Mouse (Mus musculus): ENCODE results near the gene Fbxo34. TPM values are rescaled to one million over a fixed set of nuclear protein-coding genes. Genes with fewer than 3 reads are reported as not detected.

Gene Fbxo34
- total and polyA plus RNA-seq, 3 experiments = 11.1 to 25.9 (median 11.9) TPM

GRCm38 (mm10) chr14:47477711-47478110, 27.5 kb downstream of the Fbxo34 start:
- in situ Hi-C loops (cut with MboI; ENCODE audit: low pct_ligation_motif_present, low pct_unique_long_range_greater_than_20kb, low sequenced_read_pairs) (no loop called here), dilution Hi-C loops (cut with MboI; ENCODE audit: extremely low pct_ligation_motif_present, extremely low pct_unique_long_range_greater_than_20kb, low sequenced_read_pairs) (no loop called here)
- no peaks in the 10 kb centered on the region for H3K27me3 ChIP-seq (replicated peaks)
- peaks cover 2 to 40% of the 10 kb centered on the region in 2 experiments for H3K36me3 ChIP-seq (replicated peaks in 1 of 2; ENCODE audit: control insufficient read depth in 1 of 2, insufficient read depth in 1 of 2, low read length in 1 of 2)
- no peaks in the 10 kb centered on the region for H3K9me3 ChIP-seq (replicated peaks; ENCODE audit: low read length)
- no peak overlapping the region for H3K4me2 ChIP-seq (ENCODE audit: insufficient read depth, low read depth, poor library complexity, severe bottlenecking)
- H3K9ac ChIP-seq (ENCODE audit: insufficient read depth, low read depth) = no peak overlapping the region
- no peak overlapping the region for H3K4me3 ChIP-seq (replicated peaks in 1 of 3; ENCODE audit: low read depth in 2 of 3, low read length in 2 of 3, poor library complexity in 1 of 3)
- TF ChIP-seq ETS1 (conservative IDR thresholded peaks at IDR 0.05; ENCODE audit: low read depth, low read length) (no peak), CHD2 (IDR thresholded peaks at IDR 0.05; ENCODE audit: low read length) (no peak), ELF1 (IDR thresholded peaks at IDR 0.05; ENCODE audit: low read depth, low read length) (no peak), JUN (IDR thresholded peaks at IDR 0.05; ENCODE audit: insufficient read depth, low read depth, low read length) (no peak), MXI1 (IDR thresholded peaks at IDR 0.05; ENCODE audit: low read depth, low read length) (no peak), ZMIZ1 (IDR thresholded peaks at IDR 0.05; ENCODE audit: low read depth, low read length) (no peak), IRF4 (IDR thresholded peaks at IDR 0.05; ENCODE audit: low read depth, low read length) (no peak), CTCF (conservative IDR thresholded peaks at IDR 0.05 in 1 of 2, IDR thresholded peaks at IDR 0.05 in 1 of 2; ENCODE audit: low read depth in 2 of 2, low read length in 2 of 2) (no peak), HCFC1 (IDR thresholded peaks at IDR 0.05; ENCODE audit: low read depth, low read length) (no peak), MEF2A (IDR thresholded peaks at IDR 0.05; ENCODE audit: borderline replicate concordance, low read depth, low read length) (no peak), ZNF384 (IDR thresholded peaks at IDR 0.05; ENCODE audit: low read depth, low read length) (no peak), NELFE (IDR thresholded peaks at IDR 0.05; ENCODE audit: low read depth, low read length) (no peak), TCF12 (IDR thresholded peaks at IDR 0.05; ENCODE audit: low read depth, low read length) (no peak), E2F4 (IDR thresholded peaks at IDR 0.05; ENCODE audit: insufficient replicate concordance, low read depth, low read length) (no peak), POLR2AphosphoS2 (IDR thresholded peaks at IDR 0.05; ENCODE audit: low read depth, low read length) (no peak), EP300 (IDR thresholded peaks at IDR 0.05; ENCODE audit: low read length) (no peak)
- H3K4me1 ChIP-seq (ENCODE audit: control insufficient read depth in 1 of 2, insufficient read depth in 2 of 2) = peaks cover 14 to 42% of the 10 kb centered on the region in 2 experiments
- no peak overlapping the region for H3K27ac ChIP-seq (ENCODE audit: insufficient read depth, low read depth)
- H3K79me2 ChIP-seq (replicated peaks; ENCODE audit: control insufficient read depth, extremely low read depth, insufficient read depth, poor library complexity, severe bottlenecking) = peaks cover 27% of the 10 kb centered on the region
- DNase-seq (ENCODE audit: extremely low read depth) = no peak

- Histone ChIP-seq H3K9me3 (replicated peaks; ENCODE audit: low read length) (no peaks in the 10 kb centered on the region), H3K4me3 (replicated peaks in 1 of 3; ENCODE audit: low read depth in 2 of 3, low read length in 2 of 3, poor library complexity in 1 of 3) (no peak overlapping the region), H3K36me3 (replicated peaks in 1 of 2; ENCODE audit: control insufficient read depth in 1 of 2, insufficient read depth in 1 of 2, low read length in 1 of 2) (peaks cover 0 to 51% of the 10 kb centered on the region in 2 experiments), H3K27me3 (replicated peaks) (no peaks in the 10 kb centered on the region), H3K27ac (ENCODE audit: insufficient read depth, low read depth) (no peak overlapping the region), H3K4me2 (ENCODE audit: insufficient read depth, low read depth, poor library complexity, severe bottlenecking) (no peak overlapping the region), H3K9ac (ENCODE audit: insufficient read depth, low read depth) (no peak overlapping the region), H3K4me1 (ENCODE audit: control insufficient read depth in 1 of 2, insufficient read depth in 2 of 2) (peaks cover 4 to 17% of the 10 kb centered on the region in 2 experiments), H3K79me2 (replicated peaks; ENCODE audit: control insufficient read depth, extremely low read depth, insufficient read depth, poor library complexity, severe bottlenecking) (peaks cover 20% of the 10 kb centered on the region)
- dilution Hi-C loops (cut with MboI; ENCODE audit: extremely low pct_ligation_motif_present, extremely low pct_unique_long_range_greater_than_20kb, low sequenced_read_pairs) = no loop called here
- in situ Hi-C loops (cut with MboI; ENCODE audit: low pct_ligation_motif_present, low pct_unique_long_range_greater_than_20kb, low sequenced_read_pairs) = no loop called here
- no peak for TF ChIP-seq RCOR1 (conservative IDR thresholded peaks at IDR 0.05; ENCODE audit: low read depth, low read length)
- TF ChIP-seq ELF1 (IDR thresholded peaks at IDR 0.05; ENCODE audit: low read depth, low read length) = no peak
- TF ChIP-seq ZC3H11A (IDR thresholded peaks at IDR 0.05; ENCODE audit: low read depth, low read length) = no peak
- TF ChIP-seq MAFK (IDR thresholded peaks at IDR 0.05; ENCODE audit: insufficient replicate concordance, low read length) = no peak
- no peak for TF ChIP-seq POLR2AphosphoS2 (IDR thresholded peaks at IDR 0.05; ENCODE audit: low read depth, low read length)
- no peak for TF ChIP-seq USF1 (IDR thresholded peaks at IDR 0.05; ENCODE audit: low read depth, low read length)
- no peak for TF ChIP-seq SIN3A (IDR thresholded peaks at IDR 0.05; ENCODE audit: low read length)
- no peak for TF ChIP-seq USF2 (conservative IDR thresholded peaks at IDR 0.05; ENCODE audit: low read depth, low read length)
- TF ChIP-seq TCF12 (IDR thresholded peaks at IDR 0.05; ENCODE audit: low read depth, low read length) = no peak
- no peak for TF ChIP-seq MXI1 (IDR thresholded peaks at IDR 0.05; ENCODE audit: low read depth, low read length)
- no peak for TF ChIP-seq ETS1 (conservative IDR thresholded peaks at IDR 0.05; ENCODE audit: low read depth, low read length)
- TF ChIP-seq GABPA (IDR thresholded peaks at IDR 0.05; ENCODE audit: insufficient replicate concordance, low read depth, low read length) = no peak
- no peak for TF ChIP-seq POLR2A (IDR thresholded peaks at IDR 0.05; ENCODE audit: low read depth, low read length)
- no peak for TF ChIP-seq BHLHE40 (IDR thresholded peaks at IDR 0.05; ENCODE audit: low read depth, low read length)
- TF ChIP-seq RAD21 (IDR thresholded peaks at IDR 0.05; ENCODE audit: low read depth, low read length) = no peak
- no peak for TF ChIP-seq MYC (IDR thresholded peaks at IDR 0.05; ENCODE audit: low read depth, low read length)
- no peak for TF ChIP-seq NELFE (IDR thresholded peaks at IDR 0.05; ENCODE audit: low read depth, low read length)
- TF ChIP-seq JUN (IDR thresholded peaks at IDR 0.05; ENCODE audit: insufficient read depth, low read depth, low read length) = no peak
- DNase-seq (ENCODE audit: extremely low read depth) = peak; percentile 11
These were observed 32.0 kb downstream of the Fbxo34 start for GRCm38 (mm10) chr14:47482200-47482599.

All from CH12.LX (cell line).